Comparison of ENCODE assay signal across 10 mouse cellular contexts in genomic region chr1:149556381-149556780, GRCm38 (mm10).
DNase-seq lines count a peak whose midpoint lies in the region; ATAC-seq and TF ChIP-seq lines count a peak whose summit lies in the region.
"Had no signal": no experiment of that assay in that cellular context is flagged by ENCODE, and none has a peak within 500 bp of the region (broad histone marks: within the 10 kb centered on the region; RNA-seq: fewer than 3 reads in every experiment).

No protein-coding gene starts in this region.

- no peak for DNase-seq in frontal cortex, postnatal 14 days (ENCODE audit: low spot score in 2 of 2)
- peak; percentile 24 for DNase-seq in adipocyte (ENCODE audit: low spot score)
- DNase-seq in heart, adult 8-10 months (ENCODE audit: low spot score), result peak; percentile 30
- DNase-seq in left cerebral cortex, adult 2 months (ENCODE audit: extremely low spot score in 1 of 2, low spot score in 2 of 2), result peak; percentile 22 to 55

- H3K27ac ChIP-seq in left cerebral cortex, adult 2 months, result no peak overlapping the region
- H3K27ac ChIP-seq in midbrain, embryonic 13.5 days, result no peak overlapping the region
- H3K27ac ChIP-seq: limb, embryonic 12.5 days had no signal

- H3K27me3 ChIP-seq in midbrain, embryonic 13.5 days, result no peaks in the 10 kb centered on the region
- H3K27me3 ChIP-seq: CH12.LX; limb, embryonic 12.5 days had no signal

- H3K9ac ChIP-seq in midbrain, embryonic 13.5 days (replicated peaks), result no peak overlapping the region
- H3K9ac ChIP-seq: limb, embryonic 12.5 days had no signal

- intact Hi-C loops in left cerebral cortex, adult 2 months (cut with DNase I), result no loop called here

- H3K4me3 ChIP-seq in left cerebral cortex, adult 2 months, result no peak overlapping the region
- H3K4me3 ChIP-seq in midbrain, embryonic 13.5 days (replicated peaks), result no peak overlapping the region
- H3K4me3 ChIP-seq: limb, embryonic 12.5 days had no signal

- TF ChIP-seq CTCF in left cerebral cortex, adult 2 months (IDR thresholded peaks at IDR 0.05), result no peak

- no peaks in the 10 kb centered on the region for H3K36me3 ChIP-seq in midbrain, embryonic 13.5 days
- H3K36me3 ChIP-seq: limb, embryonic 12.5 days had no signal

- peak; percentile 96 for ATAC-seq in frontal cortex, adult (ENCODE audit: low TSS enrichment)
- no peak for ATAC-seq in midbrain, embryonic 13.5 days
- ATAC-seq in erythroid progenitor cell, adult 5-6 weeks (replicated peaks; ENCODE audit: low FRiP score, poor library complexity, severe bottlenecking), result no peak
- ATAC-seq in erythroblast, adult 5-6 weeks (replicated peaks; ENCODE audit: low FRiP score, poor library complexity, severe bottlenecking), result no peak

- WGBS in midbrain, embryonic 13.5 days, result 78% methylated on average over 8 of the region's 8 CpGs

- no peaks in the 10 kb centered on the region for H3K9me3 ChIP-seq in midbrain, embryonic 13.5 days
- H3K9me3 ChIP-seq: limb, embryonic 12.5 days had no signal

- H3K4me1 ChIP-seq in midbrain, embryonic 13.5 days (replicated peaks), result no peaks in the 10 kb centered on the region
- H3K4me1 ChIP-seq: limb, embryonic 12.5 days had no signal

- no peak overlapping the region for H3K4me2 ChIP-seq in midbrain, embryonic 13.5 days (replicated peaks)
- H3K4me2 ChIP-seq: limb, embryonic 12.5 days had no signal

Comparison
In these comparisons a context has a peak if more than half of its experiments do, and no peak if none do; other contexts are left out.
1. DNase-seq: peak in adipocyte (single experiment), heart, adult 8-10 months (single experiment) and left cerebral cortex, adult 2 months (2 of 2); none in frontal cortex, postnatal 14 days (0 of 2).